Mouse (Mus musculus) retina, adult 2 months (tissue): Measurements from ENCODE around the gene Pknox2.

Source experiments
- DNase-seq: peaks from one replicate; pipeline ENCODE4 v3.0.0-alpha.2; 2012; ENCODE audit warnings: low read depth, low spot score

Gene Pknox2

DNA sequence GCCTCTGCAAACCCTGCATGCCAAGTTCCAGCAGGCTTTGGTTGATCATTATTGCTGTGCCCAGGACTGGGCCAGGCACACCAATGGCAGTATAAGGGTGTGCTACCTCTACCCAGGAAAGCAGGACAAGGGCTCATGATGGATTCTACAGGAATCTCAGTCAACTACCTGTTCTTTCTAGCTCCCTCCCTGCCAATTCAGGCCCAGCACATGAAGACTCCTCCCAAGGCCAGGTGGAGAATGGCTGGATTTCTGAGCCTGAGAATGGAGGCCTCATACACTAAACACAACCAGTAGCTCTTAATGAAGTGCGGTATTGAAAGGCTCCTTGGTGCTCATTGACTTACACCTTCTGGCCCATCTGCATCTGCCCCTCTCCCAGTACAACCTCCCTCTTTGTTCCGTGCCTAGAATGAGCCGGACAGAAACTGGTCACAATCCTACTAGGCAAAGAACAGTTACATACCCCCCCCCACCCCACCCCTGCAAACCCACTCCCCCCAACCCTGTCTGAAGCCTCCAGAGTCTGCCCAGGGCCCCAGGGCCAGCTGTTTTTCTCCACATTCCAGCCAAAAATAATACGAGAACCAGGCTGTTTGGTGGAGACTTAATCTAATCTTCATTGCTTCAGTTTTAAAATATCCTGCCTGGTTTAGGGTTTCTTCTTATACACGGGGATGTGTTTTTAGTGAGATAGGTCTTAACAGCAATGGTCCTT, 6.6 kb downstream of the Pknox2 start:
- no peak for DNase-seq

DNA sequence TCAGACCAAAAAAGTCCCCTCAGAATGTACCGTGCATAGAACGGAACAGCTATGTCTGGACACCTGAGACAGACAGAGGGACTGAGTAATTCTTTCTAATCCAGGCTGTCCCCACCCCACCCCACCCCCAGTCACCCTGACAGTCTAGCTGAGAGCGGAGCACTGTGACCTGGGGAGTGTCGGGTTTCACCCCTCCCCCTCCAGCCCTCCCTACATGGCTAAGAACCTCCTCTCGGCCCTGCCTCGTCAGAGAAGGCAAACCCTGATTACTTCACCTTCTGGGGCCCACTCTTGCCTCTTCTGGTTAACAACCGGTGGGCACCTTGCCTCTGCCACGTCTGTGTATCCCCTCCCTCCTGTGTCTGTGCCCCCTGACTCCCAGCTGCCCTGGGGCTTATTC, 7.7 kb downstream of the Pknox2 start:
- DNase-seq, result no peak

- DNase-seq, result no peak
Measured at GRCm38 (mm10) chr9:37138883-37139282, 8.3 kb downstream of the Pknox2 start.

DNA sequence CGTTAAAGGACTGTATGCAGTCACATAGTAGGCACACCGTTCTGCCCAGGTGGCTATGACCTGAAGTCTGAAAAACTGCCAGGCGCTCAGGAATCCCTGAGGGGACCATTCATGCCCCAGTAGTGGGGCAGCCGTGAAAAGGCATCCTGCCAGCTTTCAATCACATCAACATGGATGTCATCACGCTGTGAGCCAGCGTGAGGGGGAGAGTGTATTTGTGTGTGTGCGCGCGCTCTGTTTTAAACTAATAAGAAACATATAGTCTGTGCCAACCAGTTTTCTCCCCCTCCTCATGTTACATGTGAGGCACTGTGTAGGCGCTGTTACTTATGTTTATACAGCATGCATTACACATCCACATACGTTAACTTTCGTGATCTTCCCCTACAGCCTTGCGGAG, 10.9 kb downstream of the Pknox2 start:
- no peak for DNase-seq

DNA sequence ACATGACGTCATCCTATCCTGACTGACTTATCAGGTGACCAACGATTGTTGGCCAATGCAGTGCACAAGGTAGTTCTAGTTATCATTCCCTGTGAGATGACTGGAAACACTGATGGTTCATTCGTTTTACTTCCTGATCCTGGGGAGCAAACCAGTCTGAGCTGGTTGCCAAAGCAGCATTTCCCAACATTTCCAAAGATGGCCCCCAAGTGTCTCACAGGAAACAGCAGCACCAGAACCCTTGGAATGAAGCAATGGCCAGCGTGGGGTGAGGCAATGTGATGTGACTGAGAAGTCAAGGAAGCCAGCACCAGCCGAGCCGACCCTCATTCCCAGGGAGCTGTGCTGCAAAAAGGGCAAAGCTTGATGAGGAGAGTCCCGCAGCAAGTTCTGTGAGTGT, 13.7 kb downstream of the Pknox2 start:
- DNase-seq, result no peak

GRCm38 (mm10) chr9:37129046-37129445, 18.2 kb downstream of the Pknox2 start:
- DNase-seq, result no peak

- no peak for DNase-seq
Measured at GRCm38 (mm10) chr9:37126197-37126596, 21.0 kb downstream of the Pknox2 start.

DNA sequence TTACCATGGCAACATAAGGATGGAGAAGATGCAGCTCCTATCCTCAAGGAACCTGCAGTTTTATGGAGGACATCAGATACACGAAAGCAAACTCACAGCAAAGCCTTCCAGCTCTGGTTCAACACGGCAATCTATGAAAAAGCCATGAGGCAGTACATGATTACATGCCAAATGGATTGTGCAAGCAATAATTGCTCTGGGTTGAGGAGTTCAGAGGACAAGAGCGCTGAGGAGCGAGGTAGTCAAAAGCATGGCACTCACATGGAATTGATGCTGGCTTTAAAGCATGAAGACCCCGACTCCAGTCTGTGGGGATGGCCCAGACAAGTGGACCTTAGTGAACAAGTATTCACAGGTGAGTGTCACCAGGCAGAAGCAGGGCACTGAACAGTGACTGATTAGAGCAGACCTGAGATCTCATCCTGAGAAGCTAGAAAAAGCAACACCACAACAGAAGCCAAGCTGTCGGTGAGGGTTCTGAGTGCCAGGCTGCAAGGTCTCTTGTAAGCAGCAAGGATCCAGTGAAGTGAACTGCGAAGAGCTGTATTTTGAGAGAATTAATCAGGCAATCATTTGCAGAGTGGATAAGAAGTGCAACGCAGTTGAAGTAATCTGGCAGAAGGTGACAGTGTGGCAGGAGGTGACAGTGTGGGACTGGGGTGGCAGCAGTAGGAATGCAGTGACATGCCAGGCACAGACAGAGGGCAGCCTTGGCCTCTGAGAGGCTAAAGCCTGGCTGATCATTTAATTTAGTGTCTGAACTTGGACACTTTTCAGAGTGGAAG, 22.3 kb downstream of the Pknox2 start:
- no peak for DNase-seq

DNA sequence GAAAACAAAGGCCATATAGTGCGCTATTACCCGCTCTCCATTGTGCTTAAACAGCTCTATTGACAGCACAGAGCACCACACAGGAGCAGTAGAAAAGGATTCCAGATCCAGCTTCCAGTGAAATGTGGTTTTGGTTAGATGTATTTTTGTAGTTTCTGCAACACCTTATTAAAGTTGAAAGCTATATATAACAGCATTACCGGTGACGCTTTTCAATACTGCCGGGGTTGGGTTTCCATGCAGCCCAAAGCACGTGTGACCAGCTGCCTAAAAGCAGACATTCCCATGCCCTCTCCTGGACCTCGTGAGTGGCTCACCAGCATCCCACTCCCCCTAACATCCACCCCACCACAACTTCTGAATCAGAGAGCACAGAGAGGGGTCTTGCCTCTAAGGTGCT, 23.8 kb downstream of the Pknox2 start:
- no peak for DNase-seq

DNA sequence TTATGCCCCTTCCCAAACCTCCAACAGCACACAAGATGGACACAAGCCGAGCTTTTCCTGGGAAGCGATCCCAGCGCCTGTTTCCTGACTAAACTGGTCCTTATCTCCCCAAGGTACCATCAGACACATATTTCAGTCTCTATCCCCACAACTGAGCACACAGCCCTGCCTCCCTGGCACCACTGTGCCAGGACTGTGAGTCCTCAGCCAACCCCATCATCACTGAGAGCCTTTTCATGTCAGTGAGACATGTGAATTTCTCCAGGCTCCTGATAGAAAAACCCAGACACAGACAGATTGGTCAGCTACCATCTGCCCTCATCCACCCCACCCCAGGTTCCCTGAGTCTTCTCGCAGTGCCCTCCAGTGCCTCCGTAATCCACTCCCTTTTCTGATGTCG, 24.2 kb downstream of the Pknox2 start:
- DNase-seq, result no peak

DNA sequence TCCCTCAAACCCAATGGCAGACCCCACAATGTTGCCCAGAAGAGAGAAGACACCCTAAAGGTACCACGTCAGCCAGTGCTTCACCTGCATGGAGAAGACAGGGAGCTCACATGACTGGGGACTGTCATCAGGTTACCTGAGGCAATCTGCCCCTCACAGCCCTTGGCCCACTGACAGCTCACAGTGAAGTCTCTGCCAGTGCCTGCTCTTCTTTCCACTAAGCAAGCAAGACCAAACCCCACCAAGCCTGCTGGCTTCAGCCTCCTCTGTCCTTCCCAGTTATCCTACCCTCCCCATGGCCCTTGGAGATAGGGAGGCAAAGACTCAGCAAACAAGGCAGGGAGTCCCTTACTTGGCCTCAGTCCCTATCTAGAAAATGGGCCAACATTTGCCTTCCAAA, 24.8 kb downstream of the Pknox2 start:
- no peak for DNase-seq

DNA sequence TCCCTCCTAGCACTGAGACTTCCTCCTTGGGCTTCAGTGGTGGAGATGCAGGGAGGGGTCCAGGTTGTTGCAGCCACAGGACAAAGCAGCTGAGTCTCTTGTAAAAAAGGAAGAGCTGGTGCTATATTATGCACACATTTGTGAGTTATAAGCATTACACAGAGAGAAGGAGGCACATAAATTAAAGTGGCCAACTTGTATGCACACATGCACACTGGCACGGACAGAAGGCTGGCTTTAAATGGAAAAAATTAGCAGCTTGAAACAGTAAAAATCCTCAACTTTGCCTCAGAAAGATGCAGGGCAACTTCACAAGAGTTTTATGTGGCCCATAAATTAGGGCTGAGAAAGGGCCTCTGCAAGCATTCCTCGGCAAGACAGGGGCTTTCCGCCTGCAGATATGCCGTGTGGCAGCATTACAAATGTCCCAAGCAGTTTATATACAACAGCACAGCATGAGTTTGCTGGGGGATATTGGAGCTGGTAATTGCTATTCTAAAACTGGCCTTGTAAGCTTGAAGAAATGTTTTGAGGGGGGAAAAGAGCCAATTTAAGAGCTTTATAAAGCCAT, 25.4 kb downstream of the Pknox2 start:
- no peak for DNase-seq

DNA sequence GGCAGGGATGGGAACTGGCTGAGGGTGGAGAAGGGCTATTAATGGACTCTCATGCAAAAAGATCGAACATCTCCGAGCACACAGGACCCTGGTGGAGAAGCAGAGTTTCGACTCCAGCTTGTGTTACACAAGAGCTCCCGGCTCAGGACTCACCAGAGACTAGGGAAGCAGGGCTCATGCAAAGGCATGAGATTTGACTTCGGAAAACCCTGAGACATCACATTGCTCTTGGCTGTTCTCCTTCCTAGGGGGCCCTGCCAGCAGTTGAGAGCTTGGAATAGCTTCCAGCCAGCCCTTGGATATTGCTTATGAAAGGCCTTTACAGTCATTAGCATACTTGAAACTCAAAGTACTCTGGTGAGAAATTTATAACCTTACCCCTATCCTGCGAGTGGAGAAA, 26.4 kb downstream of the Pknox2 start:
- DNase-seq, result no peak

DNA sequence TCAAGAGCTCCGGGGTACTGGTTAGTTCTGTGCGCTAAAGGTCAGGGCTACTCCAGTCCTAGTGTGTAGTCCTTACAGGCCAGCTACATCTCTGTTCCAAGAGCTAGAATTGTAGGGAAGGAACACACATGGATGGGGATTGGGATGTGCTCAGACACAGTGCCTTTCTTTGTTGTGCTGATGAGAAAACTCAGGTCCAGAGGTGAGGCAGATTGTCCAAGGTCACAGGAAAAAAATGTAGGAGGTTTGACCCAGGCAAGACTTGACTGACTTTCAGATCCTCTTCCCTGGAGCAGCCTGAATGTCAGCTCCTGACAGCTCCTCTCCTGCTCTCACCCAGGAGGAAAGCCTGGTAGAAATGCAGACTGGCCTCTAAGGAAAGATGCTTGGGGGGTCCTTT, 29.7 kb downstream of the Pknox2 start:
- no peak for DNase-seq

GRCm38 (mm10) chr9:37116632-37117413, 30.4 kb downstream of the Pknox2 start:
- no peak for DNase-seq

GRCm38 (mm10) chr9:37115820-37116219, 31.4 kb downstream of the Pknox2 start:
- DNase-seq, result no peak

DNA sequence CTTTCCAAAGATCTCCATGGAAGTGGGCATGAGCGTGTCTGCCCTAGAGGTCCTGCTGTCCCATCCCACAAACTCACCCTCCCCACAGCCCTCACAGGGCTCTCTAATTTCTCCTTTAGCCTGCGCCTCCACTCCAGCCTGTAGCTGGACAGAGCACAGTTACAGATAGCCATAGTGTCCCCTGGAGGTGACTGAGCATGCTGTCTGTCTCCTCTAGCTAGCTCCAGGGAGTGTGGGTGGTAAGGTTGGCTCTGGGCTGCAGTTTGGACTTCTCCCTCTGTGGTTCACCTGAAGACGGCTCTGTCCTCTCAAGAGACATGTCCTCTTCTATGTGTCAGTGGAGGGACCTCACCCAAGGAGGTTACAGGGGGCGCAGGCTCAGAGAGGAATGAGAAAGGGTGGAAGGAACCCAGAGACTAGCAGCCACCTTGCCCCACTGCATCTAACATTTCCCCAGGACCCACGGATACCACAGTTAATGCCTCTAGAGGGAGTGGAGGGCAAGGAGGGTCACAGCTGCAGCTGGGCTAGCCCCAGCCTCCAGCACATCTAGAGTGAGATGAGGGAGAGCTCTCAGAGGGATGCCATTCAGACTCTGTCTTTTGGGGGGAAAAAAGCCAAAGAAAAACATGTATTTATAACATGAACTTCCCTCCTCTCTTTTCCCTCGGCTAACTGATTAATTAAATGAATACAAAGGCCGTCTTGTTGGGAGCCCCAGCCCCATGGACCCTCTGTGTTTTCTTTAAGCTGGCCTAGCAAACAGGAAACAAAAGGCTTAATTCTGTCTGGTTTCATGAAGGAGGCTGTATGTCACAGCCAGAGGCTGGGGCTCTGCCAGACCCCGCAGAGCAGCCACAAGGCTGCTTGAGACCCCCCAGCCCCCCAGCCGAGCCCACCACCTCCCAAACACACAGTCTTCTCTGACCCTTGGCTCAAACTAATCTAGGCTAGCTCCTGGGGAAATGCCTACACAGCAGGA, 32.6 kb downstream of the Pknox2 start:
- no peak for DNase-seq

GRCm38 (mm10) chr9:37107546-37107945, 39.7 kb downstream of the Pknox2 start:
- no peak for DNase-seq

- DNase-seq, result no peak
Measured at GRCm38 (mm10) chr9:37106808-37107207, 40.4 kb downstream of the Pknox2 start.

GRCm38 (mm10) chr9:37104249-37104648, 43.0 kb downstream of the Pknox2 start:
- no peak for DNase-seq

GRCm38 (mm10) chr9:37103778-37104177, 43.4 kb downstream of the Pknox2 start:
- no peak for DNase-seq
